In the genomic region with DNA sequence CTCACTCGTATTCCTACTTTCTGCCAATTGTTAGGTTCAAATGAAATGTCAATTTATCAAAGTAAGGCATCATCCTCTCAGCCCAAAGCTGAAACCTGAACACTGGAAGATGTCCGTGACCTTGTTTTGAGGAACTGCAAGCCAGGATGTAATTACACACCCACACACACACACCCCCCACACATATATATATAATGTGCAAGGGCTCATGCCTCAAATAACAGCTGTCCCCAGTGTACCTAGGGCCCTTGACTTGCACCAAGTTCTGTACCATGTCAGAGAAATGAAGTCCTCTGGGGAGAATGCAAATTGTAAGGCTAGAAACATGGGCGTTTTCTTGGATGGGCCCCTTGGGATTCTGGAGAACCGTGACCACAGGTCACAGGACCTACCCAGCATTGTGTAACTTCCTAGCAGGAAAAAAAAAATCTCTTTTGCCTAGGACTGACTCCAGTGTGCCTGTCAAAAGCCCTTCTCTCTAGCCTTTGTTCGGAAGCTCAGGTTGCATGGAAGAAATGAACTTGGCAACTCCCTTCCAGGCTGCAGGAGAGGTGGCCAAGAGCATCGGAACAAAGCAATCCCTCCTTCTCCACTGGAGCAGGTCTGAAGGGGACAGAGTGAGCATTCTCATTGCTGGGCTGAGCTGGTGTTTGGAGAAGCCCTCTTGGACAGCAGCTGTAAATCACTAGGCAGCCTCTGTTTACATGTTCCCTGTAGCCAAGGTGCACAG, we compare ENCODE assay signal across 12 mouse cellular contexts.
DNase-seq lines count a peak whose midpoint lies in the region; ATAC-seq lines count a peak whose summit lies in the region.
"Had no signal": no experiment of that assay in that cellular context is flagged by ENCODE, and none has a peak within 500 bp of the region (broad histone marks: within the 10 kb centered on the region; RNA-seq: fewer than 3 reads in every experiment).

No protein-coding gene starts in this region.

- ATAC-seq in kidney, embryonic 15.5 days (replicated peaks; ENCODE audit: low FRiP score): peak; percentile 94
- ATAC-seq in midbrain, embryonic 13.5 days: no peak
- ATAC-seq: hindbrain, postnatal 0 days; Patski had no signal

- no peaks in the 10 kb centered on the region for H3K27me3 ChIP-seq in kidney, embryonic 15.5 days
- no peaks in the 10 kb centered on the region for H3K27me3 ChIP-seq in midbrain, embryonic 13.5 days
- H3K27me3 ChIP-seq: liver, embryonic 13.5 days; Patski had no signal

- no peaks in the 10 kb centered on the region for H3K9me3 ChIP-seq in kidney, embryonic 15.5 days (replicated peaks)
- H3K9me3 ChIP-seq in midbrain, embryonic 13.5 days: no peaks in the 10 kb centered on the region
- H3K9me3 ChIP-seq: liver, embryonic 13.5 days had no signal

- WGBS in kidney, embryonic 15.5 days: 17% methylated on average over 6 of the region's 6 CpGs
- 82% methylated on average over 6 of the region's 6 CpGs for WGBS in midbrain, embryonic 13.5 days

- H3K36me3 ChIP-seq in kidney, embryonic 15.5 days: no peaks in the 10 kb centered on the region
- no peaks in the 10 kb centered on the region for H3K36me3 ChIP-seq in midbrain, embryonic 13.5 days
- H3K36me3 ChIP-seq: liver, embryonic 13.5 days had no signal

- H3K4me2 ChIP-seq in kidney, embryonic 15.5 days: peak overlapping the region; percentile 9; the same call in 1 of the 2 replicates
- H3K4me2 ChIP-seq in midbrain, embryonic 13.5 days (replicated peaks): no peak overlapping the region
- H3K4me2 ChIP-seq: liver, embryonic 13.5 days had no signal

- H3K9ac ChIP-seq in kidney, embryonic 15.5 days: no peak overlapping the region
- H3K9ac ChIP-seq in midbrain, embryonic 13.5 days (replicated peaks): no peak overlapping the region
- H3K9ac ChIP-seq: liver, embryonic 13.5 days had no signal

- H3K4me1 ChIP-seq in kidney, embryonic 15.5 days: peaks cover 42% of the 10 kb centered on the region
- H3K4me1 ChIP-seq in midbrain, embryonic 13.5 days (replicated peaks): no peaks in the 10 kb centered on the region
- H3K4me1 ChIP-seq: liver, embryonic 13.5 days had no signal

- DNase-seq in ovary, postnatal 36 days (ENCODE audit: low spot score): peak; percentile 12
- DNase-seq in ovary, adult 18-20 months (ENCODE audit: low spot score): no peak
- peak; percentile 63 to 84 for DNase-seq in heart, adult 9 months (ENCODE audit: low spot score in 2 of 2)
- peak; percentile 17 for DNase-seq in testis, postnatal 14 days (ENCODE audit: low spot score)
- no peak for DNase-seq in layer of hippocampus, adult 11-12 months (ENCODE audit: low spot score)
- no peak for DNase-seq in frontal cortex, postnatal 10 days (ENCODE audit: low spot score in 2 of 2)
- DNase-seq: cerebellum, adult 11 months; liver, embryonic 13.5 days had no signal

- H3K27ac ChIP-seq in kidney, embryonic 15.5 days: peak overlapping the region; percentile 86
- H3K27ac ChIP-seq in midbrain, embryonic 13.5 days: no peak overlapping the region
- H3K27ac ChIP-seq: hindbrain, postnatal 0 days; liver, embryonic 13.5 days had no signal

- no peak overlapping the region for H3K4me3 ChIP-seq in kidney, embryonic 15.5 days (replicated peaks)
- no peak overlapping the region for H3K4me3 ChIP-seq in midbrain, embryonic 13.5 days (replicated peaks)
- H3K4me3 ChIP-seq: liver, embryonic 13.5 days had no signal

Comparison
In these comparisons a context has a peak if more than half of its experiments do, and no peak if none do; other contexts are left out.
1. DNase-seq: peak in ovary, postnatal 36 days (single experiment), heart, adult 9 months (2 of 2) and testis, postnatal 14 days (single experiment); none in ovary, adult 18-20 months (single experiment), layer of hippocampus, adult 11-12 months (single experiment) and frontal cortex, postnatal 10 days (0 of 2).